Mouse (Mus musculus) urinary bladder, adult 18-20 months (tissue): ENCODE measurements at regions not wholly inside any gene's neighbourhood (a gene's known extent, or its start where the extent isn't known, plus 50 kb on each side); places are given as distances from the start of the nearest gene placed in this dataset.

ENCODE experiments used
- DNase-seq, 2 experiments: peaks; one replicate each; pipeline ENCODE4 v3.0.0; 2022; ENCODE audit warnings: low spot score in 2 of 2, mixed read lengths in 2 of 2

- no peak for DNase-seq
These were observed 55.5 kb upstream of the Brd7 start for GRCm38 (mm10) chr8:88417307-88418095.

- DNase-seq = no peak
These were observed 61.3 kb upstream of the Brd7 start for GRCm38 (mm10) chr8:88423264-88423663.

GRCm38 (mm10) chr8:88428560-88428959 is 66.6 kb upstream of the Brd7 start:
- DNase-seq = no peak

GRCm38 (mm10) chr8:88431389-88431788 is 69.4 kb upstream of the Brd7 start:
- no peak for DNase-seq

- DNase-seq = no peak
These were observed 73.7 kb upstream of the Brd7 start for GRCm38 (mm10) chr8:88435686-88436085.

- DNase-seq = no peak
These were observed 78.2 kb upstream of the Brd7 start for GRCm38 (mm10) chr8:88440219-88440618.

- no peak for DNase-seq
These were observed 77.8 kb upstream of the Nkd1 start for GRCm38 (mm10) chr8:88443397-88443796.

GRCm38 (mm10) chr8:88447406-88447805 is 73.7 kb upstream of the Nkd1 start:
- DNase-seq = no peak

GRCm38 (mm10) chr8:88447844-88448535 is 73.2 kb upstream of the Nkd1 start:
- no peak for DNase-seq

- no peak for DNase-seq
These were observed 72.2 kb upstream of the Nkd1 start for GRCm38 (mm10) chr8:88449001-88449400.

GRCm38 (mm10) chr8:88449534-88449933 is 71.6 kb upstream of the Nkd1 start:
- DNase-seq = no peak

GRCm38 (mm10) chr8:88450864-88451657 is 70.1 kb upstream of the Nkd1 start:
- DNase-seq = no peak

- no peak for DNase-seq
These were observed 69.3 kb upstream of the Nkd1 start for GRCm38 (mm10) chr8:88451658-88452500.

- DNase-seq = no peak
These were observed 68.7 kb upstream of the Nkd1 start for GRCm38 (mm10) chr8:88452501-88452847.

- peak in 1 of 2 experiments; percentile 14 for DNase-seq
These were observed 67.0 kb upstream of the Nkd1 start for GRCm38 (mm10) chr8:88454048-88454696.

GRCm38 (mm10) chr8:88454906-88455305 is 66.2 kb upstream of the Nkd1 start:
- no peak for DNase-seq

GRCm38 (mm10) chr8:88455434-88456020 is 65.6 kb upstream of the Nkd1 start:
- DNase-seq = no peak

- DNase-seq = no peak
These were observed 62.0 kb upstream of the Nkd1 start for GRCm38 (mm10) chr8:88459197-88459596.

- no peak for DNase-seq
These were observed 53.4 kb upstream of the Nkd1 start for GRCm38 (mm10) chr8:88467756-88468155.

GRCm38 (mm10) chr8:88470931-88471455 is 50.2 kb upstream of the Nkd1 start:
- no peak for DNase-seq
